8 mouse cellular contexts compared by ENCODE assay signal in genomic region chr4:116405955-116406351, GRCm38 (mm10). TPM values are rescaled to one million over a fixed set of nuclear protein-coding genes. Genes with fewer than 3 reads are reported as not detected.
DNase-seq lines count a peak whose midpoint lies in the region; ATAC-seq and TF ChIP-seq lines count a peak whose summit lies in the region.

No protein-coding gene starts in this region.

- no peak for TF ChIP-seq CTCF in lung, postnatal 0 days (IDR thresholded peaks at IDR 0.05)
- no peak for TF ChIP-seq CTCF in intestine, postnatal 0 days (IDR thresholded peaks at IDR 0.05; ENCODE audit: low read depth)
- no peak for TF ChIP-seq CTCF in olfactory bulb, adult 2 months (IDR thresholded peaks at IDR 0.05; ENCODE audit: insufficient read depth, low read depth, low read length)

- no peak for TF ChIP-seq POLR2A in olfactory bulb, adult 2 months (IDR thresholded peaks at IDR 0.05; ENCODE audit: insufficient read depth, low read depth, low read length)

- H3K9ac ChIP-seq in lung, postnatal 0 days (replicated peaks; ENCODE audit: low read depth) = 0 out of 2 replicates have a peak overlapping the region, but pooled peaks have one; percentile 19
- H3K9ac ChIP-seq in intestine, postnatal 0 days (ENCODE audit: low read depth, low read length) = no peak overlapping the region

- no peaks in the 10 kb centered on the region for H3K27me3 ChIP-seq in lung, postnatal 0 days (replicated peaks; ENCODE audit: insufficient read depth, low read length)
- H3K27me3 ChIP-seq in intestine, postnatal 0 days (replicated peaks; ENCODE audit: control insufficient read depth, insufficient read depth, low read length) = no peaks in the 10 kb centered on the region

- H3K4me2 ChIP-seq in lung, postnatal 0 days (replicated peaks; ENCODE audit: low read depth, low read length) = peak overlapping the region; percentile 42
- peak overlapping the region; percentile 45 for H3K4me2 ChIP-seq in intestine, postnatal 0 days (replicated peaks; ENCODE audit: low read depth)

- no peaks in the 10 kb centered on the region for H3K36me3 ChIP-seq in lung, postnatal 0 days (ENCODE audit: insufficient read depth, low read length)
- no peaks in the 10 kb centered on the region for H3K36me3 ChIP-seq in intestine, postnatal 0 days (ENCODE audit: control insufficient read depth, insufficient read depth)

- 22% methylated on average over 8 of the region's 8 CpGs for WGBS in lung, postnatal 0 days
- 32% methylated on average over 8 of the region's 8 CpGs for WGBS in intestine, postnatal 0 days
- 3% methylated on average over 8 of the region's 8 CpGs for WGBS in olfactory bulb, adult 2 months

- no peak for TF ChIP-seq EP300 in lung, postnatal 0 days (IDR thresholded peaks at IDR 0.05)

- no peaks in the 10 kb centered on the region for H3K4me1 ChIP-seq in lung, postnatal 0 days (ENCODE audit: insufficient read depth, low read depth, low read length)
- no peaks in the 10 kb centered on the region for H3K4me1 ChIP-seq in intestine, postnatal 0 days (replicated peaks; ENCODE audit: control insufficient read depth, insufficient read depth, low read length)
- H3K4me1 ChIP-seq in olfactory bulb, adult 2 months (ENCODE audit: control insufficient read depth, insufficient read depth, low read length) = no peaks in the 10 kb centered on the region

- H3K27ac ChIP-seq in lung, postnatal 0 days (ENCODE audit: low read length) = no peak overlapping the region
- H3K27ac ChIP-seq in intestine, postnatal 0 days (ENCODE audit: low read depth, low read length) = no peak overlapping the region
- H3K27ac ChIP-seq in olfactory bulb, adult 2 months (ENCODE audit: insufficient read depth, low read depth, low read length) = peak overlapping the region; percentile 82; the same call in 1 of the 2 replicates

- DNase-seq in adrenal gland, postnatal 10 days = peak; percentile 9
- DNase-seq in adrenal gland, postnatal 4 days (ENCODE audit: low spot score in 2 of 2) = no peak
- no peak for DNase-seq in lung, postnatal 0 days (ENCODE audit: low spot score)
- no peak for DNase-seq in lung, adult 18-20 months
- DNase-seq in thymus, postnatal 25 days = no peak
- no peak for DNase-seq in ovary, postnatal 10 days (ENCODE audit: low spot score)

- no peak for ATAC-seq in lung, postnatal 0 days
- ATAC-seq in intestine, postnatal 0 days = no peak

- H3K4me3 ChIP-seq in lung, postnatal 0 days (ENCODE audit: low read depth, low read length) = 0 out of 2 replicates have a peak overlapping the region, but pooled peaks have one; percentile 12
- peak overlapping the region; percentile 14; the same call in 1 of the 2 replicates for H3K4me3 ChIP-seq in intestine, postnatal 0 days (ENCODE audit: low read depth, low read length)
- peak overlapping the region; percentile 46 for H3K4me3 ChIP-seq in olfactory bulb, adult 2 months (ENCODE audit: insufficient read depth, low read depth, low read length)

- no peaks in the 10 kb centered on the region for H3K9me3 ChIP-seq in lung, postnatal 0 days (ENCODE audit: low read length)
- no peaks in the 10 kb centered on the region for H3K9me3 ChIP-seq in intestine, postnatal 0 days (ENCODE audit: control insufficient read depth)

RNA-seq across cellular contexts. Expression of gene Mast2, which starts 58.0 kb away (rescaled TPM):
- 10 to 100 TPM; 34.9 to 46.4 TPM for total RNA-seq in adrenal gland, postnatal 10 days (2021)
- 10 to 100 TPM; 60.1 to 63.3 TPM for total RNA-seq in adrenal gland, postnatal 4 days (2021)
- 5.9 and 7.1 TPM in 2 replicates for polyA plus RNA-seq in lung, postnatal 0 days (2015; fragmentation: Nextera tagmentation; extraction: Ambion mirVana)
- polyA plus RNA-seq in intestine, postnatal 0 days (2015; fragmentation: Nextera tagmentation; extraction: Ambion mirVana) = 9.6 TPM in 2 replicates
- polyA plus RNA-seq in olfactory bulb, adult 2 months (2012; ENCODE audit: insufficient read depth, insufficient read length, low replicate concordance, missing spikeins) = 867 TPM in 1 of 2 replicates, not detected in the other

Comparison
In these comparisons a context has a peak if more than half of its experiments do, and no peak if none do; other contexts are left out.
1. RNA of gene Mast2, which starts 58.0 kb away (polyA plus RNA-seq): 867 TPM in olfactory bulb, adult 2 months; 9.6 TPM in intestine, postnatal 0 days and 5.9 to 7.1 TPM in lung, postnatal 0 days; every median in the first group is over 10 times any median in the second.
2. Peak in every context shown above with its lines, with median percentiles within 50 percentile points of each other: H3K4me3 ChIP-seq.